Mouse (Mus musculus) R1 (cell line): ENCODE results near the gene Cd40.

Experiments used
- DNase-seq: peaks from one replicate; pipeline ENCODE4 v3.0.0-alpha.2; 2018; ENCODE audit warnings: low read depth, low spot score

Gene Cd40

DNA sequence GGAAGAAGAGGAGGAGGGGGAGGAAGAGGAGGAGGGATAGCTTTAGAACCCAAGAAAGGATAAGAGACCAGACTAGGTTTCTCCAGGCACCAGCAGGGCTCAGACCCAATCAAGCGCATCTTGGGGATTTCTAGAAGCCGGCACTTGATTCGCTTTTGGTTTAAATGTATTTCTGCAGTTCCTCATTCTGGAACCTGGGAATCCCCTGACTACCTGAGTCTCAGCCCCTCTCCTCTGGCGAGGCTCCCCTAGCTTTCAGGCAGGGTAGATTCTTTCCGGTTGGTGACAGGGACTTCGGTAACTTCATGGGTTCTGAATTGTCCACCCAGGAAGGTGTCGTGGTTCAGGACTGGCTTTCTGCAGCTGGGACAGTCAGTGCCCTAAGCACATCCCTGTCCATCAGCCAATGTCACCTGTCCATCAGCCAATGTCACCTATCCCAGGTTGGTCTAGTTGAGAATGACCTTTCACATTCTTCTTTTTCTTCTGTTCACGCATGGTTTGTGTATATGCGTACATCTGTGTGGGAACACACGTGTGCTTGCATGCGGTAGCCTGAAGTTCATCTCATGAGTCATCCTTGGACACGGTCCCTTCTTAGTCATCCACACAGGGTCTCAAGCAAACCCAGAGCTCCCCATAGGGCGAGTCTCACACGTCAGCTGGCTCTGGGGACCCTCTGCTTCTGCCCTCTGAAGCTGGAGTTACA is 1.1 kb downstream of the Cd40 start:
- no peak for DNase-seq

GRCm38 (mm10) chr2:165059961-165060360 is 4.5 kb downstream of the Cd40 start:
- no peak for DNase-seq

GRCm38 (mm10) chr2:165061638-165062433 is 6.4 kb downstream of the Cd40 start:
- no peak for DNase-seq

DNA sequence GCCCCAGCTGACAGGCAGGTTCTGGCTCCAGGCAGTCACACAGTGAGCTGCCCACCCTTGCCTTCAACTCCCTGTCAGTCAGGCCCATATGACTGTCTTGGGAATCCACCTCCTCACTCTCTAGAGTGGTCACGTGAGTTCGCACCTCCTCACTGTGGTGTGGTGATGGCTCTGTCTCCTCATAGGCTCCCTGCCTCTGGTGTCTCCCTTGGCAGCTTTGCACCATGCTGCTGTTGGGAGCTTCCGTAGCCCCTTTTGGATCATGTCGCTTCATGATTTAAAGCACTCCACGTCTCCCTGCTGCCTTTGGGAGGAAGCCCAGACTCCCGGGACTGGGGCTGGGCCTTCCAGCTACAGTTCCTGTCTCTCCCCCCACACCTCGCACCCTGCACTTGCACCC is 9.1 kb downstream of the Cd40 start:
- no peak for DNase-seq

DNA sequence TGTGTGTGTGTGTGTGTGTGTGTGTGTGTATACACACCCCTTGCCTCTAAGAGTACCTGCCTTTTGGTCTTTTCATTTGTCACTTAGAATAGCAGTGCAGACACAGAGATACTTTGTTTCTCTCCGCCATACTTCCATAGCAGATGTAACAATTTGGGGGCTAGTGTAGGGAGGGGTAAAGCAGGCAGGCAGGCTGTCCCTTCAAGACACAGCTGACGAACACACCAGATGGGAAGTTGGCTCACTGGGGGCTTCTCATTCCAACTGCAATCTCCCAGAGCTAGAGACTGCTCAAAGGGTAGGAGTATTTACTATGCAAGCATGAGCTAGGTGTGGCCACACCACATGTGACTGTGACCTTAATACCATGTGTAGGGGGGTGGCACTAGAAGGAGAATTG is 13.4 kb downstream of the Cd40 start:
- no peak for DNase-seq

DNA sequence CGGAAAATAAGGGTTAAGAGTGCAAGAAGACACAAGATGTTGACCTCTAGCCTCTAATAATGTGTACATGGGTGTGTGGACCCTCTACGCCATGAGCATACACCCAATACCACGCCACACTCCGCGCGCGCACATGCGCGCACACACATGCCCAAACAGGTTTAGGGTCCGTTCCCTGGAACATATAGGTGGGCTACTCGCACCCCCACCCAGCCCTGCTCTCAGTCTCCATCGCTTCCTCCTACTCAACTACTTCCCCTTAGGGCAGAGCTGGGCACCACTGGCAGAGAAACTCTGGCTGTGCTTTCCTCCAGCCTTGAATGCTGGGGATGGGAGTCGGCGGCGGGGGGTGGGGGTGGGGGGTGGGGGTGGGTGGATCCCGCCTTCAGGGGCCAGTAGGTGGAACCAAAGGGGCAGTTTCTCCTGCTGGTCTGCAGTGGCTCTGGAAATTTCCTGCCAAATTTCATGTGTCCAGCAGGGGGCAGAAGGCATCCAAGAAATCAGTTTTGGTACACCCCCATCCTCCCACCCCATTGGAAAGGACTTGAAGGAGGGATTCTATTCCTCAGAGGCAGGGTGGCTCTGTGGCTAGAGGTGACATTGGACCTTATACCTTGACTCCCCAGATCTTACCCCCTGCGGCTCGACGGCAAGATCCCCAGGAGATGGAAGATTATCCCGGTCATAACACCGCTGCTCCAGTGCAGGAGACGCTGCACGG is 14.8 kb downstream of the Cd40 start:
- DNase-seq, result peak; percentile 80

GRCm38 (mm10) chr2:165073381-165073781 is 18.0 kb downstream of the Cd40 start:
- DNase-seq, result no peak

- DNase-seq, result no peak
Measured at GRCm38 (mm10) chr2:165074081-165074884, 18.9 kb downstream of the Cd40 start.

DNA sequence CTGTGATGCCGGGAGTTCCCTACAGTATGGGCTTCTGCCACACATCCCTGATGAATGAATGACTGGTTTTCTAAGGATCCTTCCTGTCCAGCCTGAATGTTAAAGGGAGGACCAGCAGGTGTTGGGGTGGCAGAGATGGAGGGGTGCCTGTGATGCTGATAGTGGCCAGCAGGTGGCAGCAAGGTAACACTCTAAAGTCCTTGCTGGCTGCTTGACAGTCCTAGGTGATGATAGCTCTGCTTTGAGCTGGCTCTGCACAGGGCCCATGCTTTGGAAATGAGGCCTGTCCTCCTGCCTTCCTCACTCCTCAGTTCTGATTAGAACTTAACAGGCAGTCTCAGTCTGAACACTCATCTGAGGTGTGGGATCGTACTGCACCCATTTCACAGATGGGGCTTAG is 19.5 kb downstream of the Cd40 start:
- peak; percentile 71 for DNase-seq

DNA sequence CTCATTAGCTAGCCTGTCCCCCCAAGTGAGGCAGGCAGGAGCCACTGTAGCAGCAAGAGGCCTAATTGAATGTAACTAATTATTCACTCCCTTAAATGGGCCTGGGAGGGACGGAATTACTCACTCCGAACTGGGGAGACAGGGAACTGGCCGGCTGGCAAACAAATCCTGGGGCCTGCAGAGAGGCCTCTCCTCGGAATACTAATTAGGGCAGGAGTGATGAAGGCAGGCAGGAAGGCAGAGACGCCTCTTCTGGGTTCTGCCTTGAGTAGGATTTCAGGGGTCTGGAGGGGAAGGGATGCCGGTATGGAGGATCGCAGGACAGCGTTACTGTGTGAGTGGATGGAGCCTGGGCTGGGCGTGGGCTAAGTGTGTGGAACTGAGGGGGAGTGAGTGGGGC is 21.6 kb downstream of the Cd40 start:
- DNase-seq, result no peak

GRCm38 (mm10) chr2:165078045-165078444 is 22.6 kb downstream of the Cd40 start:
- DNase-seq, result no peak

DNA sequence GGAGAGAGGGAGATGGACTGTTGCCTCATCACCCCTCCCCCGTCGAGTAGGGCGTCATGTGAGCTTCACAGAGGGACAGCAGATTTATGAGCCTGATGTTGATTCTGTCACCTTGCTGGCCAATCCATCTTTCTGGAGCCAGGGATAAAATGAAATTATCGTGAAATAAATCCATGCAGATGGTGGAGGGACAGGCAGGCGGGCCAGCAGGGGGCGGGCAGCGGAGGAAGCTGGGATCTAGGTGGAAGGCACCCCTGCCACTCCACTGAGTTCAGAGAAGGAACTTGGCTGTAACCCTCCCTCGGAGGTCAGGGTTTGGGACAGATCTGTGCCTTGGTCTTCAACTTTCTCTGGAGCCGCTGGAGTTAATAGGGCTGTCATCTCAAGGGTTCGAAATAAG is 23.2 kb downstream of the Cd40 start:
- no peak for DNase-seq

DNA sequence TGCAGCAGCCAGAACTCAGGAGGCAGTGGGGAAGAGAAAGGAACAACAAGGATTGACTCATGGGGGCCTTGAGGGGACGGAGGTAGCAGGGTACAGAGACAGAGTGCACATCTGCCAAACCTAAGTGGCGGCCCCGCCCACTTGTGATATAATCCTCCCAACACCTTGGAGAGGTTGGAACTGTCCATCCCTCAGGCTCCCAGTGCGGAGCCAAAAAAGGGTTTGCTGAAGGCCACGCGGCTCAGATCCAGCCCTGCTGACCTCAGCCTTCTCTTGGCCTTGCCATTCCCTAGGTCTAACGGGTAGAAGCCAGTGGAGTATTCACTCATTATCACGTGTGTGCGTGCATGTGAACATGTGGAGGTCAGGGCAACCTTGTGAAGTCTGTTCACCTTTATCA is 25.2 kb downstream of the Cd40 start:
- DNase-seq, result peak; percentile 21

- DNase-seq, result no peak
Measured at GRCm38 (mm10) chr2:165081257-165081656, 25.8 kb downstream of the Cd40 start.

GRCm38 (mm10) chr2:165086634-165087033 is 31.2 kb downstream of the Cd40 start:
- no peak for DNase-seq

GRCm38 (mm10) chr2:165089470-165089869 is 34.0 kb downstream of the Cd40 start:
- no peak for DNase-seq

DNA sequence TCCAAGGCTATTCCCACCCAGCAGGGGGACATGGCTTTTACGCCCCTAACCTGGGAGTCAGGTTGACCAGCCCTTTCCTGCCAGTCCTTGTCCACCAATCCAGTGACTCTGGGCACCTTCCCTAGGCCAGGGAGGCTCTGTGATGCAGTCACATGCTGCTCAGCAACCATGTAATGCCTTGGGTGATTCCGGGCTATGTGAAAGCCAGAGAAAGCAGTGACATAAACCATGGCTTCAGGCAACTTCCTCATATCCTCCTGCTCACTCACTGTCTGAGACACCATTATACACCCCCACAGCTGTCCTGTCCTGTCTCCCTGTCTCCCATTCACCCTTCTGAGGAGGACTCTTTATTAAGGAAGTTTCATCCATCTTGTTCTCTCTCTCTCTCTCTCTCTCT is 35.2 kb downstream of the Cd40 start, which contains the start of gene 1700025C18Rik:
Gene 1700025C18Rik, minus strand, starts transcription at position 101 of the 400 bp plus-strand sequence.
- DNase-seq, result no peak

GRCm38 (mm10) chr2:165091433-165091965 is 36.1 kb downstream of the Cd40 start:
- no peak for DNase-seq

DNA sequence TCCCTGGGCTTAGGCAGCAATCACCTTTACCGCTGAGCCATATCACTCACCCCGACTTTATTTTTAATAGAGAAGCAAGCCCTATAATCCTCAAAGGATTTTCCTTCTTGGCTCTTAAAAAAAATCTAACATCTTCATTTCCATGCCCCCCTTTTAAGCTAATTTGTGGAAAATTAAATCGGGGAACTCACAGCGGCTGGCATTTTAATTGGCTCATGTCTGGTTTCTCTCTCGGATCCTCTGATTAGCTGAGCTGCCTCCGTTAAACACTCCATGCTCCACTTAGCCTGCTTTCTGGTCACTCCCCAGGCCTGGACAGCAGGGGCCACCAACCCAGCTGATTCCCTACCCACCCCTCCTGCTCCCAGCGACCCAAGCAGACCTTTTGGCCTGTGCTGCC is 37.0 kb downstream of the Cd40 start:
- DNase-seq, result no peak

DNA sequence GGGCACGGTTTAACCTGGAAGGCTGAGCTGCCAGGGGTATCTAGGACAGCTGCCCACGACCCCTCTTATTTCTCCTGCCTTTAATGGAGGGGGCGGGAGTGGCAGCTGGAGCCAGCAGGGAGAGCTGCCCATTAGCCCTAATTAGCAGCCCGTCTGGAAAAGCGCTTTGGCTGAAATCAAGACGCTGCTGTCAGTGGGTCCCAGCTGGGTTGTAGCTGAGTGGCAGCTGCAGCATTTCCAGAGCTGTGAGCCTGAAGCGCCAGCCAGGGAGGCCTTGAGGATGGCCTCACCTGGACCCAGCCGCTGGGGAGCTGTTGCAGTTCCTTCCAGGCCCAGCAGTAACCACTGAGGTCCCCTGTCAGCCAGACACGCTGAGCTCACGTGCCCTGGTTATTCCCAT is 40.9 kb downstream of the Cd40 start:
- DNase-seq, result no peak

GRCm38 (mm10) chr2:165098861-165099260 is 43.4 kb downstream of the Cd40 start:
- DNase-seq, result no peak
